Comparison of ENCODE assay signal across 18 mouse cellular contexts in genomic region chr1:39740948-39741347, GRCm38 (mm10). TPM values are rescaled to one million over a fixed set of nuclear protein-coding genes. Genes with fewer than 3 reads are reported as not detected.
A peak's percentile ranks its signal among the peaks of the same experiment; 100 is the strongest.
DNase-seq lines count a peak whose midpoint lies in the region; ATAC-seq and TF ChIP-seq lines count a peak whose summit lies in the region.
"Had no signal": no experiment of that assay in that cellular context is flagged by ENCODE, and none has a peak within 500 bp of the region (broad histone marks: within the 10 kb centered on the region; RNA-seq: fewer than 3 reads in every experiment).

No protein-coding gene starts in this region.

- DNase-seq in heart, embryonic 10.5 days (ENCODE audit: low spot score) = no peak
- no peak for DNase-seq in heart, adult 8-10 months (ENCODE audit: low spot score)
- DNase-seq in layer of hippocampus, adult 18-20 months (ENCODE audit: low spot score in 2 of 2) = peak; percentile 30 to 58
- no peak for DNase-seq in layer of hippocampus, postnatal 25 days (ENCODE audit: extremely low spot score in 1 of 2, low spot score in 1 of 2)
- DNase-seq in stomach, postnatal 0 days (ENCODE audit: low spot score) = no peak
- no peak for DNase-seq in thymus, postnatal 4 days
- DNase-seq: adrenal gland, postnatal 10 days; kidney, postnatal 14 days; spleen, adult 18-20 months had no signal

- H3K36me3 ChIP-seq in heart, embryonic 10.5 days = no peaks in the 10 kb centered on the region
- no peaks in the 10 kb centered on the region for H3K36me3 ChIP-seq in stomach, embryonic 16.5 days (ENCODE audit: control insufficient read depth, insufficient read depth, low read length)
- no peaks in the 10 kb centered on the region for H3K36me3 ChIP-seq in stomach, postnatal 0 days (ENCODE audit: control insufficient read depth, insufficient read depth, low read length)
- H3K36me3 ChIP-seq in forebrain, embryonic 16.5 days (ENCODE audit: control insufficient read depth, insufficient read depth) = no peaks in the 10 kb centered on the region
- H3K36me3 ChIP-seq: heart, embryonic 15.5 days had no signal

- WGBS in heart, embryonic 10.5 days = 39% methylated on average over 7 of the region's 7 CpGs
- WGBS in stomach, embryonic 16.5 days = 62% methylated on average over 7 of the region's 7 CpGs
- WGBS in stomach, postnatal 0 days = 62% methylated on average over 7 of the region's 7 CpGs
- 48% methylated on average over 7 of the region's 7 CpGs for WGBS in forebrain, embryonic 16.5 days

- H3K27ac ChIP-seq in heart, embryonic 10.5 days = peak overlapping the region; percentile 71
- H3K27ac ChIP-seq in stomach, embryonic 16.5 days (ENCODE audit: low read length) = no peak overlapping the region
- no peak overlapping the region for H3K27ac ChIP-seq in stomach, postnatal 0 days (replicated peaks)
- H3K27ac ChIP-seq in forebrain, embryonic 16.5 days (ENCODE audit: low read length) = no peak overlapping the region
- H3K27ac ChIP-seq: heart, embryonic 15.5 days had no signal

- peaks cover 24% of the 10 kb centered on the region for H3K4me1 ChIP-seq in heart, embryonic 10.5 days
- no peaks in the 10 kb centered on the region for H3K4me1 ChIP-seq in stomach, embryonic 16.5 days (ENCODE audit: control insufficient read depth, insufficient read depth, low read length)
- no peaks in the 10 kb centered on the region for H3K4me1 ChIP-seq in stomach, postnatal 0 days (replicated peaks; ENCODE audit: control insufficient read depth, insufficient read depth)
- no peaks in the 10 kb centered on the region for H3K4me1 ChIP-seq in forebrain, embryonic 16.5 days (replicated peaks; ENCODE audit: control insufficient read depth, insufficient read depth, low read length)

- no peak for ATAC-seq in stomach, embryonic 16.5 days (ENCODE audit: insufficient read depth, low FRiP score)
- ATAC-seq in stomach, postnatal 0 days (ENCODE audit: low FRiP score, low TSS enrichment) = no peak
- no peak for ATAC-seq in forebrain, embryonic 16.5 days
- ATAC-seq: forebrain, embryonic 14.5 days had no signal

- no peak for TF ChIP-seq EP300 in stomach, postnatal 0 days (optimal IDR thresholded peaks at IDR 0.05)

- H3K9ac ChIP-seq in stomach, embryonic 16.5 days (ENCODE audit: low read length) = 0 out of 2 replicates have a peak overlapping the region, but pooled peaks have one; percentile 15
- no peak overlapping the region for H3K9ac ChIP-seq in stomach, postnatal 0 days (ENCODE audit: low read length)
- H3K9ac ChIP-seq in forebrain, embryonic 16.5 days (replicated peaks; ENCODE audit: low read depth, low read length) = no peak overlapping the region
- H3K9ac ChIP-seq: heart, embryonic 15.5 days had no signal

- no peaks in the 10 kb centered on the region for H3K9me3 ChIP-seq in heart, embryonic 10.5 days
- no peaks in the 10 kb centered on the region for H3K9me3 ChIP-seq in stomach, embryonic 16.5 days (replicated peaks; ENCODE audit: control insufficient read depth, low read length)
- no peaks in the 10 kb centered on the region for H3K9me3 ChIP-seq in stomach, postnatal 0 days (ENCODE audit: control insufficient read depth, low read length)
- H3K9me3 ChIP-seq in forebrain, embryonic 16.5 days (ENCODE audit: control insufficient read depth, low read length) = no peaks in the 10 kb centered on the region
- H3K9me3 ChIP-seq: heart, embryonic 15.5 days had no signal

- no peak for TF ChIP-seq CTCF in stomach, postnatal 0 days (IDR thresholded peaks at IDR 0.05; ENCODE audit: low read depth)

- H3K4me2 ChIP-seq in stomach, embryonic 16.5 days (ENCODE audit: low read depth, low read length) = no peak overlapping the region
- no peak overlapping the region for H3K4me2 ChIP-seq in stomach, postnatal 0 days (replicated peaks; ENCODE audit: low read depth)
- no peak overlapping the region for H3K4me2 ChIP-seq in forebrain, embryonic 16.5 days (ENCODE audit: low read length)
- H3K4me2 ChIP-seq: heart, embryonic 15.5 days; liver, embryonic 11.5 days had no signal

- no peak overlapping the region for H3K4me3 ChIP-seq in heart, embryonic 10.5 days
- H3K4me3 ChIP-seq in stomach, embryonic 16.5 days (replicated peaks; ENCODE audit: low read length) = no peak overlapping the region
- no peak overlapping the region for H3K4me3 ChIP-seq in stomach, postnatal 0 days (ENCODE audit: low read depth, low read length)
- H3K4me3 ChIP-seq in forebrain, embryonic 16.5 days (replicated peaks; ENCODE audit: low read length) = no peak overlapping the region
- H3K4me3 ChIP-seq: heart, embryonic 15.5 days had no signal

- no peaks in the 10 kb centered on the region for H3K27me3 ChIP-seq in heart, embryonic 10.5 days (ENCODE audit: insufficient read depth, poor library complexity, severe bottlenecking)
- H3K27me3 ChIP-seq in stomach, embryonic 16.5 days (ENCODE audit: control insufficient read depth, insufficient read depth, low read length) = no peaks in the 10 kb centered on the region
- H3K27me3 ChIP-seq in stomach, postnatal 0 days (ENCODE audit: control insufficient read depth, insufficient read depth, low read length) = no peaks in the 10 kb centered on the region
- no peaks in the 10 kb centered on the region for H3K27me3 ChIP-seq in forebrain, embryonic 16.5 days (replicated peaks; ENCODE audit: control insufficient read depth, insufficient read depth, low read length)
- H3K27me3 ChIP-seq: heart, embryonic 15.5 days had no signal

RNA-seq across cellular contexts. Expression of gene Rfx8, which starts 20.2 kb away (rescaled TPM):
- 0.73 and 1.4 TPM in 2 replicates for polyA plus RNA-seq in heart, embryonic 10.5 days (2016; fragmentation: Nextera tagmentation; extraction: Ambion mirVana)
- total RNA-seq in heart, adult 8-10 months (2022) = under 1 TPM; 0.16 to 0.23 (median 0.19) TPM
- under 1 TPM; 0.15 to 0.20 TPM for total RNA-seq in layer of hippocampus, adult 18-20 months (2021)
- total RNA-seq in layer of hippocampus, postnatal 25 days (2021) = under 1 TPM; 0.19 to 0.54 TPM
- polyA plus RNA-seq in stomach, embryonic 16.5 days (2015; fragmentation: Nextera tagmentation; extraction: Ambion mirVana) = 0.19 and 0.26 TPM in 2 replicates
- polyA plus RNA-seq in stomach, postnatal 0 days (2015; fragmentation: Nextera tagmentation; extraction: Ambion mirVana) = 0.06 and 0.21 TPM in 2 replicates
- polyA plus RNA-seq in forebrain, embryonic 16.5 days (2015; fragmentation: Nextera tagmentation; extraction: Ambion mirVana) = 0.20 TPM in 1 of 2 replicates, not detected in the other
- total RNA-seq: ES-E14; gastrocnemius, adult 8-10 months; megakaryocyte, adult 5-6 weeks had no signal
- polyA plus RNA-seq: intestine, embryonic 14.5 days had no signal

Comparison
In these comparisons a context has a peak if more than half of its experiments do, and no peak if none do; other contexts are left out.
1. DNase-seq: peak in layer of hippocampus, adult 18-20 months (2 of 2); none in heart, embryonic 10.5 days (single experiment), heart, adult 8-10 months (single experiment), layer of hippocampus, postnatal 25 days (0 of 2), stomach, postnatal 0 days (single experiment) and thymus, postnatal 4 days (single experiment).